Mouse (Mus musculus): ENCODE measurements around the gene Gap43. TPM values are rescaled to one million over a fixed set of nuclear protein-coding genes. Genes with fewer than 3 reads are reported as not detected.

Gene Gap43
- polyA plus RNA-seq, 1 experiment from 2014 or later, result 719 TPM

- no peak overlapping the region for H3K9ac ChIP-seq (replicated peaks)
- ATAC-seq (replicated peaks), result no peak
- no peak overlapping the region for H3K4me3 ChIP-seq
- H3K4me2 ChIP-seq (replicated peaks), result no peak overlapping the region
- WGBS, result 91% methylated on average over 2 of the region's 2 CpGs
- no peaks in the 10 kb centered on the region for H3K27me3 ChIP-seq
- H3K27ac ChIP-seq (replicated peaks), result no peak overlapping the region
- no peaks in the 10 kb centered on the region; the same call in 1 of the 2 replicates for H3K36me3 ChIP-seq
- H3K9me3 ChIP-seq, result no peaks in the 10 kb centered on the region
- H3K4me1 ChIP-seq, result peaks cover 5% of the 10 kb centered on the region; the same call in 1 of the 2 replicates
These were observed 46.4 kb downstream of the Gap43 start for GRCm38 (mm10) chr16:42294056-42294455.

- Histone ChIP-seq H3K27ac (replicated peaks) (no peak overlapping the region), H3K4me1 (peaks cover 5% of the 10 kb centered on the region; the same call in 1 of the 2 replicates), H3K4me2 (replicated peaks) (no peak overlapping the region), H3K9ac (replicated peaks) (no peak overlapping the region), H3K9me3 (no peaks in the 10 kb centered on the region), H3K27me3 (no peaks in the 10 kb centered on the region), H3K4me3 (no peak overlapping the region), H3K36me3 (no peaks in the 10 kb centered on the region; the same call in 1 of the 2 replicates)
- peak; percentile 51 for ATAC-seq (replicated peaks)
- 81% methylated on average over 8 of the region's 8 CpGs for WGBS
These were observed 48.9 kb downstream of the Gap43 start for GRCm38 (mm10) chr16:42291572-42291971.

GRCm38 (mm10) chr16:42284005-42284404 lies 56.4 kb downstream of the Gap43 start:
- no peak overlapping the region for H3K9ac ChIP-seq (replicated peaks)
- no peaks in the 10 kb centered on the region for H3K4me1 ChIP-seq
- H3K4me3 ChIP-seq, result no peak overlapping the region
- H3K27ac ChIP-seq (replicated peaks), result no peak overlapping the region
- no peaks in the 10 kb centered on the region for H3K27me3 ChIP-seq
- 91% methylated on average over 3 of the region's 3 CpGs for WGBS
- H3K4me2 ChIP-seq (replicated peaks), result no peak overlapping the region
- no peaks in the 10 kb centered on the region for H3K9me3 ChIP-seq
- ATAC-seq (replicated peaks), result no peak
- H3K36me3 ChIP-seq, result no peaks in the 10 kb centered on the region

- no peak overlapping the region for H3K9ac ChIP-seq (replicated peaks)
- ATAC-seq (replicated peaks), result no peak
- H3K4me3 ChIP-seq, result no peak overlapping the region
- WGBS, result 71% methylated on average over 2 of the region's 2 CpGs
- no peaks in the 10 kb centered on the region for H3K27me3 ChIP-seq
- H3K36me3 ChIP-seq, result no peaks in the 10 kb centered on the region
- H3K4me1 ChIP-seq, result peaks cover 22% of the 10 kb centered on the region
- H3K9me3 ChIP-seq, result no peaks in the 10 kb centered on the region
- no peak overlapping the region for H3K27ac ChIP-seq (replicated peaks)
- H3K4me2 ChIP-seq (replicated peaks), result no peak overlapping the region
These were observed 62.7 kb downstream of the Gap43 start for GRCm38 (mm10) chr16:42277713-42278112.

- H3K9me3 ChIP-seq, result no peaks in the 10 kb centered on the region
- 68% methylated on average over 8 of the region's 8 CpGs for WGBS
- ATAC-seq (replicated peaks), result no peak
- H3K4me3 ChIP-seq, result no peak overlapping the region
- H3K27ac ChIP-seq (replicated peaks), result peak overlapping the region; percentile 5; the same call in 1 of the 2 replicates
- H3K4me2 ChIP-seq (replicated peaks), result no peak overlapping the region
- H3K27me3 ChIP-seq, result no peaks in the 10 kb centered on the region
- no peaks in the 10 kb centered on the region for H3K36me3 ChIP-seq
- H3K9ac ChIP-seq (replicated peaks), result no peak overlapping the region
- peaks cover 22% of the 10 kb centered on the region for H3K4me1 ChIP-seq
These were observed 63.2 kb downstream of the Gap43 start for GRCm38 (mm10) chr16:42277268-42277667.

GRCm38 (mm10) chr16:42276216-42277141 lies 64.0 kb downstream of the Gap43 start:
- WGBS, result 23% methylated on average over 15 of the region's 15 CpGs
- no peaks in the 10 kb centered on the region for H3K27me3 ChIP-seq
- peak overlapping the region; percentile 20 for H3K9ac ChIP-seq (replicated peaks)
- peaks cover 22% of the 10 kb centered on the region for H3K4me1 ChIP-seq
- peak overlapping the region; percentile 86 for H3K27ac ChIP-seq (replicated peaks)
- H3K4me2 ChIP-seq (replicated peaks), result peak overlapping the region; percentile 45
- H3K9me3 ChIP-seq, result no peaks in the 10 kb centered on the region
- H3K36me3 ChIP-seq, result no peaks in the 10 kb centered on the region
- ATAC-seq (replicated peaks), result peak; percentile 70
- H3K4me3 ChIP-seq, result peak overlapping the region; percentile 28

GRCm38 (mm10) chr16:42275518-42276215 lies 64.8 kb downstream of the Gap43 start:
- peak overlapping the region; percentile 28 for H3K4me3 ChIP-seq
- WGBS, result 8% methylated on average over 14 of the region's 14 CpGs

GRCm38 (mm10) chr16:42271213-42271612 lies 69.2 kb downstream of the Gap43 start:
- H3K4me1 ChIP-seq, result peaks cover 35% of the 10 kb centered on the region
- no peaks in the 10 kb centered on the region for H3K27me3 ChIP-seq
- no peak overlapping the region for H3K4me3 ChIP-seq
- H3K4me2 ChIP-seq (replicated peaks), result no peak overlapping the region
- H3K36me3 ChIP-seq, result no peaks in the 10 kb centered on the region
- H3K9ac ChIP-seq (replicated peaks), result no peak overlapping the region
- H3K9me3 ChIP-seq, result no peaks in the 10 kb centered on the region
- 69% methylated on average over 1 of the region's 1 CpGs for WGBS
- H3K27ac ChIP-seq (replicated peaks), result no peak overlapping the region
- no peak for ATAC-seq (replicated peaks)

More at GRCm38 (mm10) chr16:42275518-42276215, 64.8 kb downstream of the Gap43 start:
- no peaks in the 10 kb centered on the region for H3K36me3 ChIP-seq
- peak; percentile 88 for ATAC-seq (replicated peaks)
- H3K4me1 ChIP-seq, result peaks cover 22% of the 10 kb centered on the region
- peak overlapping the region; percentile 45 for H3K4me2 ChIP-seq (replicated peaks)
- no peaks in the 10 kb centered on the region for H3K27me3 ChIP-seq
- H3K9ac ChIP-seq (replicated peaks), result peak overlapping the region; percentile 20
- peak overlapping the region; percentile 86 for H3K27ac ChIP-seq (replicated peaks)
- H3K9me3 ChIP-seq, result no peaks in the 10 kb centered on the region

GRCm38 (mm10) chr16:42269587-42269967 lies 70.9 kb downstream of the Gap43 start:
- no peak for ATAC-seq (replicated peaks)
- H3K36me3 ChIP-seq, result no peaks in the 10 kb centered on the region
- peaks cover 22% of the 10 kb centered on the region for H3K4me1 ChIP-seq
- peak overlapping the region; percentile 81 for H3K27ac ChIP-seq (replicated peaks)
- H3K9ac ChIP-seq (replicated peaks), result no peak overlapping the region
- H3K9me3 ChIP-seq, result no peaks in the 10 kb centered on the region
- 31% methylated on average over 2 of the region's 2 CpGs for WGBS
- H3K27me3 ChIP-seq, result no peaks in the 10 kb centered on the region
- H3K4me3 ChIP-seq, result no peak overlapping the region
- no peak overlapping the region for H3K4me2 ChIP-seq (replicated peaks)

GRCm38 (mm10) chr16:42268843-42269586 lies 71.4 kb downstream of the Gap43 start:
- H3K4me3 ChIP-seq, result no peak overlapping the region
- H3K27ac ChIP-seq (replicated peaks), result peak overlapping the region; percentile 81
- no peaks in the 10 kb centered on the region for H3K9me3 ChIP-seq
- no peaks in the 10 kb centered on the region for H3K27me3 ChIP-seq
- whole genome bisulfite sequencing, result 14% methylated on average over 2 of the region's 2 CpGs
- no peak overlapping the region for H3K9ac ChIP-seq (replicated peaks)
- H3K4me2 ChIP-seq (replicated peaks), result no peak overlapping the region
- H3K36me3 ChIP-seq, result no peaks in the 10 kb centered on the region
- H3K4me1 ChIP-seq, result peaks cover 22% of the 10 kb centered on the region
- peak; percentile 96 for ATAC-seq (replicated peaks)

GRCm38 (mm10) chr16:42265185-42265584 lies 75.3 kb downstream of the Gap43 start:
- Histone ChIP-seq H3K27me3 (no peaks in the 10 kb centered on the region), H3K4me1 (peaks cover 20% of the 10 kb centered on the region), H3K9me3 (no peaks in the 10 kb centered on the region), H3K4me3 (no peak overlapping the region), H3K4me2 (replicated peaks) (no peak overlapping the region), H3K27ac (replicated peaks) (no peak overlapping the region), H3K9ac (replicated peaks) (no peak overlapping the region), H3K36me3 (no peaks in the 10 kb centered on the region)
- WGBS, result 80% methylated on average over 3 of the region's 3 CpGs
- ATAC-seq (replicated peaks), result no peak

All from forebrain, embryonic 15.5 days (tissue).